Mouse (Mus musculus): ENCODE data around the gene Cpt2.

The Cpt2 gene

GRCm38 (mm10) chr4:107910020-107910419 lies 13.4 kb downstream of the Cpt2 start:
- no peak for DNase-seq

DNA sequence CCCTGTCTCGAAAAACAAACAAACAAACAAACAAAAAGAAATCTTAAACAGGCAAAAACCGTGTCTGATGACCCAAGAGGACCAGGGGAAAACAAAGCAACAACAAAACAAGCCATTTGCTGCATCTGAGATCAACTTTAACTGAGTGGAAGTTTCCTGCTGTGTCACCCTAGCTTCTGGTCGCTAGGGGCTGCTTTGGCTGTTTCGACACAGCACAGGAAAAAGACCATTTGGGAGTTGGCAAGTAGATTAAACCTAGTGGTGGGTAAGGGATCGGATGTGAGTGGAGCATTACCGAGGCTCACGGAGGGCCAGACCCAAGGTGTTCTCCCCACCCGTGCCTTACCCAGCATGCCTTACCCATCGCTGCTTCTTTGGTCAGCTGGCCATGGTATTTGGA lies 16.8 kb downstream of the Cpt2 start:
- DNase-seq, result no peak

- no peak for DNase-seq
Observed at GRCm38 (mm10) chr4:107904252-107904651, 19.2 kb downstream of the Cpt2 start.

GRCm38 (mm10) chr4:107900206-107900605 lies 23.2 kb downstream of the Cpt2 start:
- no peak for DNase-seq

- DNase-seq, result no peak
Observed at GRCm38 (mm10) chr4:107899211-107899927, 24.0 kb downstream of the Cpt2 start.

DNA sequence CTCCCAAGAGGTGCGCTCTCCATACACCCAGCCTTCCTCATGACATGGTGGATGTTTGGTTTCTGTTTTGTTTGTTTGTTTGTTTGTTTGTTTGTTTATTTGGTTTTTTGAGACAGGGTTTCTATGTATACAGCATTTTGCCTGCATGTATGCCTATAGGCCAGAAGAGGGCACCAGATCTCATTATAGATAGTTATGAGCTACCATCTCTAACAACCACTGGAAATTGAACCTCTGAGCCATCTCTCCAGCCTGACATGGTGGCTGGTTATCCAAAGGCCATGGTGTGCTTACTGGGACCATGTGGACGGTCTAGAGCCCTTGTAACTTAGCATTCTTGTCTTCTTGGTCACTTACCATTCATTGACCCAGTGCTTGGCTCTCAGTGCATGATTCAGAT lies 30.7 kb downstream of the Cpt2 start:
- no peak for DNase-seq

GRCm38 (mm10) chr4:107889731-107890432 lies 33.5 kb downstream of the Cpt2 start, which contains the start of gene 0610037L13Rik:
Gene 0610037L13Rik (plus strand): TSS chr4:107889813.
- peak; percentile 97 for DNase-seq

- no peak for DNase-seq
Observed at GRCm38 (mm10) chr4:107889385-107889730, 34.1 kb downstream of the Cpt2 start.

DNA sequence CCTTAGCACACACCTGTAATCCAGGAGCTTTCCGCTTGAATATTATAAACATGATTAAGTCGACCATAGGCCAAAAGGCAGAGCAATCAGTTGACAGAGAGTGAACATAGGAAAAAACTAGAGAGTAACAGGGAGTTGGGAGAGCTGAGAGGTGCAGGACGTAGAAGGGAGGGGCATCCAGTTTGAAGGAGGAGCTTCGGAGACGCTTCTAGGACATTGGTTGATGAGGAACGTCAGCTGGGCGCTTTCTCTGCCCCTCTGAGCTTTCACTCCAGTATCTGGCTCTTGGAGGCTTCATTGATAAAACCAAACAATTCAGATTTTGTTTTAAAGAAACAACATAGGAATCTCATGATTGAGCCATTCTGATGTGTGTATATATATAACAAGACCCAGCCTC lies 37.0 kb downstream of the Cpt2 start:
- DNase-seq, result no peak

GRCm38 (mm10) chr4:107881631-107882030 lies 41.8 kb downstream of the Cpt2 start:
- DNase-seq, result no peak

- peak; percentile 92 for DNase-seq
Observed at GRCm38 (mm10) chr4:107879254-107880050, 44.0 kb downstream of the Cpt2 start, which contains the start of gene Magoh. Gene Magoh (plus strand): TSS chr4:107879755.

DNA sequence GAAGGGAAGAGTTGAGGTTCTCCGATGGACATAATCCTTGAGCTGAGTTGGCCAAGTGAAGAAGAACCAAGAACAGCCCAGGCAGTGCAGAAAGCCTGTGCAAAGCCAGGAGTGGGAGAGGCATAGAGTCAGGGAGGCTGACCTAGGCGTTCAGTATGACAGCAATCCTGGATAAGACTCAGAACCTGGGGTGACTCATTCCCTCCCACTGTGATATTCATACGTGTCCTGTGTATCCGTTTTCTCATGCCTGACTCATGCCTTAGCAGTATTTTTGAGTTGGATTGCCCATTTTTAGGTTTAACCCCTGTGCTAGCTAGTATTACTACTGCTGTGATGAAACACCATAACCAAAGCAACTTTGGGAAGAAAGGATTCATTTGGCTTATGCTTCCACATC lies 58.5 kb downstream of the Cpt2 start:
- DNase-seq, result no peak

- no peak for DNase-seq
Observed at GRCm38 (mm10) chr4:107858995-107859394, 64.4 kb downstream of the Cpt2 start.

DNA sequence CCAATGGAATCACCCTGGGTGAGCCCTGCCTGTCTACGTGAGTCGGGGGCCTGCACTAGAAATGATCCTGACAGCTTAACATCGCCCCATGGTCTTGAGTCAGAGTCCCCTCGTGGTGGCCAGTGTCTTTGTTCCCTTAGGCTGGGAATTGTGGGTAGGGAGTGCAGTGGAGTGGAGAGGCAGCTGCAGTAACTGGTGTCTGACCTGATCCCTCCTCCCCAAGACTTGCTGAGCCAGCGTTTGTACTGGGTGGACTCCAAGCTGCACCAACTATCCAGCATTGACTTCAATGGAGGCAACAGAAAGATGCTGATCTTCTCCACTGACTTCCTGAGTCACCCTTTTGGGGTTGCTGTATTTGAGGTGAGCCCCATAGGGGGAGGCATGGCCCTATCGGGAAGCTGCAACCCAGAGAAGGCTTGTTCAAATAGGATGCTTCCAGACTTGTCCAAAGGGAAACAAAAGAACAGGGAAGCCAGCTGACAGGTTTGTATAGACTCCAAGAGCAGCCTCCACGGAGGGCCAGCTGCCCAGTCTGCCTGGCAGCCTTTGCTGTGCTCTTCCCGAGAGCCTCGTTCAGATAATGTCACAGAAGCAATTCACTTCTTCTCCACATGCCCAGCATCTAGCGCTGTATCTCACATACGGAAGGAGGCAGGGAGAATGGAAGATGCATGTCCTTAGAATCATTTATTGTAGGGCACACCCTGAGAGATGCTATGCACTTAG lies 66.3 kb downstream of the Cpt2 start:
- DNase-seq, result peak; percentile 55

Measured in cerebellum, adult 11-12 months (tissue).